Mouse (Mus musculus) forebrain, embryonic 15.5 days (tissue): ENCODE results near the gene Ppm1l. TPM values are rescaled to one million over a fixed set of nuclear protein-coding genes. Genes with fewer than 3 reads are reported as not detected.

Experiments
- ATAC-seq: fragments of 200-750 bp; cut with Nextera tagmentation; replicated peaks from 2 replicates; pipeline ENCODE4 v1.8.0; 2017; ENCODE audit warnings: mild to moderate bottlenecking, moderate TSS enrichment, moderate library complexity
- H3K27ac ChIP-seq: fragments of 300-500 bp; sonication (generic); replicated peaks from 2 replicates; pipeline ENCODE4 v1.5.1; 2015; ENCODE audit warnings: mild to moderate bottlenecking, inconsistent platforms
- H3K27me3 ChIP-seq: fragments of 300-500 bp; sonication (generic); 2 replicates; pipeline ENCODE4 v1.6.1; 2015; ENCODE audit warnings: inconsistent platforms
- H3K36me3 ChIP-seq: fragments of 300-500 bp; sonication (generic); 2 replicates; pipeline ENCODE4 v1.6.1; 2015; ENCODE audit warnings: mild to moderate bottlenecking, inconsistent platforms
- H3K4me1 ChIP-seq: fragments of 300-500 bp; sonication (generic); 2 replicates; pipeline ENCODE4 v1.6.1; 2015; ENCODE audit warnings: inconsistent platforms
- H3K4me2 ChIP-seq: fragments of 300-500 bp; sonication (generic); replicated peaks from 2 replicates; pipeline ENCODE4 v1.6.1; 2015; ENCODE audit warnings: mild to moderate bottlenecking, inconsistent platforms
- H3K4me3 ChIP-seq: fragments of 300-500 bp; sonication (generic); 2 replicates; pipeline ENCODE4 v1.5.1; 2015; ENCODE audit warnings: mild to moderate bottlenecking, inconsistent platforms
- H3K9ac ChIP-seq: fragments of 300-500 bp; sonication (generic); replicated peaks from 2 replicates; pipeline ENCODE4 v1.6.1; 2015; ENCODE audit warnings: mild to moderate bottlenecking, inconsistent platforms
- H3K9me3 ChIP-seq: fragments of 300-500 bp; sonication (generic); 2 replicates; pipeline ENCODE4 v1.6.1; 2016; ENCODE audit warnings: inconsistent platforms
- WGBS: fragments of 180-500 bp; shearing (Covaris S2); methylation state at CpG from one replicate; pipeline ENCODE4 v1.1.7; 2015; ENCODE audit warnings: mixed read lengths; 5-methylcytosine and 5-hydroxymethylcytosine counted together
- polyA plus RNA-seq: library from polyadenylated mRNA; unstranded; fragments of >200 nt; fragmentation: Nextera tagmentation; extraction: Ambion mirVana; gene quantifications from 2 replicates; pipeline ENCODE4 v1.2.1, GENCODE M21; 2015

Gene Ppm1l
- polyA plus RNA-seq, 1 experiment from 2014 or later = 26.2 TPM

- H3K9me3 ChIP-seq = no peaks in the 10 kb centered on the region
- WGBS = 89% methylated on average over 8 of the region's 8 CpGs
These were observed 20.4 kb upstream of the Ppm1l start for GRCm38 (mm10) chr3:69296270-69296669.

GRCm38 (mm10) chr3:69300121-69300520 is 16.5 kb upstream of the Ppm1l start:
- Histone ChIP-seq H3K36me3 (no peaks in the 10 kb centered on the region), H3K9me3 (no peaks in the 10 kb centered on the region), H3K4me1 (no peaks in the 10 kb centered on the region), H3K9ac (no peak overlapping the region), H3K27me3 (no peaks in the 10 kb centered on the region), H3K4me2 (no peak overlapping the region), H3K4me3 (no peak overlapping the region), H3K27ac (no peak overlapping the region)
- no peak for ATAC-seq
- WGBS = 75% methylated on average over 1 of the region's 1 CpGs

More at GRCm38 (mm10) chr3:69296270-69296669, 20.4 kb upstream of the Ppm1l start:
- Histone ChIP-seq H3K9ac (no peak overlapping the region), H3K4me1 (no peaks in the 10 kb centered on the region), H3K27ac (no peak overlapping the region), H3K4me2 (no peak overlapping the region), H3K4me3 (no peak overlapping the region), H3K36me3 (no peaks in the 10 kb centered on the region), H3K27me3 (no peaks in the 10 kb centered on the region)
- ATAC-seq = no peak

GRCm38 (mm10) chr3:69315810-69316390 is 761 bp upstream of the Ppm1l start:
- H3K36me3 ChIP-seq = no peaks in the 10 kb centered on the region
- ATAC-seq = no peak; the same call in 1 of the 2 replicates
- 1% methylated on average over 18 of the region's 18 CpGs for WGBS
- peak overlapping the region; percentile 81 for H3K4me3 ChIP-seq
- H3K9me3 ChIP-seq = no peaks in the 10 kb centered on the region
- H3K4me2 ChIP-seq = peak overlapping the region; percentile 49
- H3K9ac ChIP-seq = peak overlapping the region; percentile 62
- H3K4me1 ChIP-seq = peaks cover 28% of the 10 kb centered on the region
- no peaks in the 10 kb centered on the region for H3K27me3 ChIP-seq
- peak overlapping the region; percentile 90 for H3K27ac ChIP-seq

GRCm38 (mm10) chr3:69317251-69318125 is 827 bp downstream of the Ppm1l start:
- ATAC-seq = peak; percentile 62
- H3K27me3 ChIP-seq = no peaks in the 10 kb centered on the region
- H3K4me3 ChIP-seq = peak overlapping the region; percentile 81
- peaks cover 28% of the 10 kb centered on the region for H3K4me1 ChIP-seq
- no peaks in the 10 kb centered on the region for H3K9me3 ChIP-seq
- peak overlapping the region; percentile 79 for H3K4me2 ChIP-seq
- peak overlapping the region; percentile 83 for H3K9ac ChIP-seq
- peak overlapping the region; percentile 90 for H3K27ac ChIP-seq
- under 1% methylated on average over 64 of the region's 73 CpGs for WGBS
- no peaks in the 10 kb centered on the region for H3K36me3 ChIP-seq

DNA sequence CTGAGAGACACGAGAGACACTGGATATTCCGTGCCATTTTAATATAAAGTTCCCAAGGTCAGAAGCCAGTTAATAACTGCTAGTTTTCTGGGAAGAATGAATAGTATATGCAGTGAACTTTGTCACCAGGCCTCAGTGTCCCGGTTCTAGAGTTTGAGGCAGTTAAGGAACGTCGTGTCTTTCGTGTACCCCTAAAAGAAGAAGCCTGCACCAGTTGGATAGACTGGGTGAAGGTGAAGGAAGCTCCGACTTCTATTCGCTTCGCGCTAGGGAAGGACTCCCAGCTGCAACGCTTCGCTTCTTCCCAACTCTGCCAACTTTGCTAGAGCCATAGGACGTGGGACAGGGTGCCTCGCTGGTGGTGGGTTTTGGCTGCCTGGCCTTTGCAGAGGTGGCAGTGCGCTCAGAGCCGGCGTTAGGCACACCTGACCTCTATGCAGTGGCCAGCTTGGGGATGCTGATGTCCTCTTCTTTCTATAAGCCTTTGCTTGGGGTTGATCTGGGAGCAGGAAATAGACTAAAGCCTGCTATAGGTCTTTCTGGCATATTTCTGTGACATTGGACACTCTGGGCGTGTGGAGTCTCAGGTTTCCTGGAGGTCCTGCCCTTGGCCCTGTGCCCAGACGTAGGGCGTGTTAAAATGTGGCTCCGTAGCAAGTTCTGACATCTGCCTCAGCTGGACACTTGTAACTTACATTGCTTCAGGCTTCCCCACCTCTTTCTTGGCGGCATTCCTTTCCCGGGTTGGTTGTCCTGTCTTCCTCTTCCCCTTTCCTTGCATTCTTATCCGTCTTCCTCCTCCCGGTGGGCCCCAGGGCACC is 1.7 kb downstream of the Ppm1l start:
- Histone ChIP-seq H3K27me3 (no peaks in the 10 kb centered on the region), H3K4me3 (peak overlapping the region; percentile 81), H3K9me3 (no peaks in the 10 kb centered on the region), H3K9ac (peak overlapping the region; percentile 83), H3K27ac (no peak overlapping the region), H3K4me1 (peaks cover 34% of the 10 kb centered on the region), H3K4me2 (peak overlapping the region; percentile 79), H3K36me3 (no peaks in the 10 kb centered on the region)
- ATAC-seq = no peak
- WGBS = 4% methylated on average over 25 of the region's 25 CpGs

DNA sequence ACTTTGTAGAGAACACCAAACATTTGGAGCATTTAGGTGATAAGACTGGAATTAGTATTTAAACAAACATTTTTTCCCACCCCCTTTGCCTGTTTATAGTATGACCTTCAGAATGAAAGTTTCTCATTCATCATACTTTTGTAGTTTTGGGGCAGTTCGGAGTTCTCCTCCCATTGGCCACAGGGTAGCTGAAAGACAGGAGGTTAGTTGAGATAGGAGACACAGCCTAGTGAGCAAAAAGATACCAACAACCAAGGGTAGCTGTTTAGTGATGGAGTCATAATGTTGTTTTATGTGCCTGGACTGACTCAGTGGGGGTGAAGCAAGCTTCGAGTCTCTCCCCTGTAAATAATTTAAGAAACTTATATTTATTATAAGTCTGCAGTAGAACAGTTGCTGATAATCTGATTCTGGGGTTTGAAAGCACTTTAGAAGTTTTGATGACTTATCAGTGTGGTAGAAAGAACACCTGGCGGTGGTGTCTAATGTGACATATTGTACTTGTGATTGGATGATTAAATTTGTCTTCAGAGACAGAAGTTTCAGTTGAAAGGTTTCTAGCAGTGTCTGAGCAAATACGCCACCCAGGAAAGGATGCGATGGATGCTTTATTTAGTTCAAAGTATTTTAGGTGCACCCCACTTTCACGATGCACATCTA is 2.5 kb downstream of the Ppm1l start:
- Histone ChIP-seq H3K9me3 (no peaks in the 10 kb centered on the region), H3K4me2 (peak overlapping the region; percentile 79), H3K27ac (no peak overlapping the region), H3K4me3 (peak overlapping the region; percentile 81), H3K4me1 (peaks cover 38% of the 10 kb centered on the region), H3K27me3 (no peaks in the 10 kb centered on the region), H3K9ac (peak overlapping the region; percentile 83), H3K36me3 (no peaks in the 10 kb centered on the region)
- 77% methylated on average over 6 of the region's 6 CpGs for WGBS
- ATAC-seq = no peak

GRCm38 (mm10) chr3:69323982-69324381 is 7.3 kb downstream of the Ppm1l start:
- H3K27ac ChIP-seq = no peak overlapping the region
- no peak overlapping the region for H3K9ac ChIP-seq
- ATAC-seq = no peak
- peaks cover 23% of the 10 kb centered on the region for H3K4me1 ChIP-seq
- H3K4me3 ChIP-seq = no peak overlapping the region
- 62% methylated on average over 3 of the region's 3 CpGs for WGBS
- H3K9me3 ChIP-seq = no peaks in the 10 kb centered on the region
- no peak overlapping the region for H3K4me2 ChIP-seq
- H3K36me3 ChIP-seq = peaks cover 3% of the 10 kb centered on the region; the same call in 1 of the 2 replicates
- no peaks in the 10 kb centered on the region for H3K27me3 ChIP-seq

DNA sequence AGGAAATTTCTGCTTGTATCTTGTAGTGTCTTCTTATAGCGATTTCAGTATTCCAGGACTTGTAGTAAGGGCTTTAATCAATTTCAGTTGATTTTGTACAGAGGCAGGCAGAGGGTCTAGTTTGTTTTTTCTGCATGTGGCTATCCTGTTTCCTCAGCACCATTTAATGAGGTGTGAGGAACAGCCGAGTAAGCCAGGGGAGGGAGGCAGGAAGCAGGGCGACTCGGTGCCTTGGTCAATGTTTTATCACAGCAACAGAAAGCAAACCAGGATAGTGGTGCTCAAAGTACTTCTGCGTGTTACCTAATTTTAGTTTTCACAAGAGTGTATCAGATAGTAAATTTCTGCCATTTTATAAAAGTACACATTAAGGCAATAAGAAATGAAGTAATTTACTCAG is 13.2 kb downstream of the Ppm1l start:
- ATAC-seq = no peak
- no peak overlapping the region for H3K4me2 ChIP-seq
- H3K27ac ChIP-seq = no peak overlapping the region
- WGBS = 81% methylated on average over 5 of the region's 5 CpGs
- H3K4me3 ChIP-seq = no peak overlapping the region
- H3K4me1 ChIP-seq = peaks cover 4% of the 10 kb centered on the region; the same call in 1 of the 2 replicates
- H3K9ac ChIP-seq = no peak overlapping the region
- H3K36me3 ChIP-seq = peaks cover 3% of the 10 kb centered on the region; the same call in 1 of the 2 replicates
- no peaks in the 10 kb centered on the region for H3K9me3 ChIP-seq
- H3K27me3 ChIP-seq = no peaks in the 10 kb centered on the region

- Histone ChIP-seq H3K27ac (no peak overlapping the region), H3K9me3 (no peaks in the 10 kb centered on the region), H3K4me1 (peaks cover 7% of the 10 kb centered on the region; the same call in 1 of the 2 replicates), H3K36me3 (no peaks in the 10 kb centered on the region), H3K4me3 (no peak overlapping the region), H3K9ac (no peak overlapping the region), H3K4me2 (no peak overlapping the region), H3K27me3 (no peaks in the 10 kb centered on the region)
- 64% methylated on average over 9 of the region's 9 CpGs for WGBS
- ATAC-seq = no peak
These were observed 17.2 kb downstream of the Ppm1l start for GRCm38 (mm10) chr3:69333819-69334218.

DNA sequence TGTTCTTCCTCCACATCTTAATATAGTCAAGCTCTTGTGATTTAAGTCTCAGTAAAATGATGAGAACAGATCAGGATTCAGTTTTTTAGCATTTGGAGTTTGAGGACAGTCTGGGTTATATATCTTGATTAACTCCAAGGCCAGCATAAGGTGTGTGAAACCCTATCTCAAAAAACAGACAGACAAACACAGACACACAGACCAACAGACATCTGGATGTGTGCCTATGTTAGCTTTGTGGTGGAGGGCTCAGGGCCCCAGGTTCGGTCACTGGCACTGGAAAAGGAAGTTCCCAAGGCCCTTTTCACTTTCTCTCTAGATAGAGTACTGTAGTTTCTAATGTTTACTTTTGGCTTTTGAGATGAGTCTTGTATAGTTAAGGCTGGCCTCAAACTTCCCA is 23.8 kb downstream of the Ppm1l start:
- H3K9ac ChIP-seq = no peak overlapping the region
- H3K27ac ChIP-seq = no peak overlapping the region
- H3K4me2 ChIP-seq = no peak overlapping the region
- no peaks in the 10 kb centered on the region for H3K9me3 ChIP-seq
- no peaks in the 10 kb centered on the region for H3K36me3 ChIP-seq
- H3K4me3 ChIP-seq = no peak overlapping the region
- H3K4me1 ChIP-seq = peaks cover 20% of the 10 kb centered on the region
- ATAC-seq = no peak
- H3K27me3 ChIP-seq = no peaks in the 10 kb centered on the region
- WGBS = 92% methylated on average over 1 of the region's 1 CpGs

GRCm38 (mm10) chr3:69340971-69341370 is 24.3 kb downstream of the Ppm1l start:
- H3K27me3 ChIP-seq = no peaks in the 10 kb centered on the region
- H3K9me3 ChIP-seq = no peaks in the 10 kb centered on the region
- no peak for ATAC-seq
- H3K36me3 ChIP-seq = no peaks in the 10 kb centered on the region
- H3K4me1 ChIP-seq = peaks cover 20% of the 10 kb centered on the region
- no peak overlapping the region for H3K9ac ChIP-seq
- no peak overlapping the region for H3K4me2 ChIP-seq
- no peak overlapping the region for H3K27ac ChIP-seq
- no peak overlapping the region for H3K4me3 ChIP-seq
